Mouse (Mus musculus) gastrocnemius, postnatal 10 days (tissue): Measurements from ENCODE around the gene Atp4b. TPM values are rescaled to one million over a fixed set of nuclear protein-coding genes. Genes with fewer than 3 reads are reported as not detected.

ENCODE experiments used
- DNase-seq: peaks from one replicate; pipeline ENCODE4 v3.0.0; 2021; ENCODE audit warnings: mixed read lengths
- long read RNA-seq, 2 experiments: library from polyadenylated mRNA; stranded (forward); transcript quantifications; one replicate each; pipeline ENCODE4 v2.0.0; 2021
- total RNA-seq, 2 experiments: library from RNA; stranded (reverse); gene quantifications; 2 replicates each; pipeline ENCODE4 v1.2.3; 2021

Gene Atp4b
- not detected for total RNA-seq
- long read RNA-seq, experiment 1, result 0 reads
- long read RNA-seq, experiment 2, result 0 reads

DNA sequence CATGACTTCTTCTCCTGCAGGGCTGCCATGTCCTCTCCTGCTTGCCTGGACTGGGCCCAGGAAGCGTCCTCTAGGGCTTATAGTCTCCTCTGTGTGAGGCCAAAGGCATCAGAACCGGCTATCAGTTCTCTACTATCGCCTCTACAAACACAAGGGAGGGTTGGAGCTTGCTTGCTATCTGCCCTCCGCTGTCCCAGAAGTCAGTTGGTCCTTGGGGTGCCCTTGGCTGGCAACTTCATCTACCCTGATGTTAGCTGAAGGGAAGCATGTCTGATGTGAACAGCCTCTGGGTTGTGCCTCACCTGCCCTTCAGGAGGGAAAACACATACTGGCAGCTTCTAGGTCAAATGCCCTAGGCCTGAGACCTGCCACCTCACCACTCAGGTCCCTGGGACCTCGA is at the start of gene Atp4b:
TSS of gene Atp4b (minus strand) at position 101 of the 400 bp plus-strand sequence.
- no peak for DNase-seq

DNA sequence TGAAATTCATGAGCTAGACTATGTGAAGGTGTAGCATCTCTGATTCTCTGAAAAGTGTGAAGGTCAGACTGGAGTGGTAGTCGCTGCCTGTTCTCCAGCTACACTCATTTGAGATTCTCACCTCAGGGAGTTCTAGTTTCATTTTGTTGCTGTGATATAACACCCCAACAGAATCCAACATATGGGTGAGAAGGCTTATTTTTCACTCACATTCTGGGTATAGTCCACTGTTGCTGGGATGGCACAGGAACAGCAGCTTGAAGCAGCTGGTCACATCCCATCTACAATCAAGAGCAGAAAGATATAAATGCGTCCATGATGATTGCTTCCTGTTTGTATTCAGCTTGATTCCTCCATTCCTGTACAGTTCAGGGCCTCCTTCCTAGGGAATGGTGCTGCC is 45.5 kb upstream of the Atp4b start:
- no peak for DNase-seq

DNA sequence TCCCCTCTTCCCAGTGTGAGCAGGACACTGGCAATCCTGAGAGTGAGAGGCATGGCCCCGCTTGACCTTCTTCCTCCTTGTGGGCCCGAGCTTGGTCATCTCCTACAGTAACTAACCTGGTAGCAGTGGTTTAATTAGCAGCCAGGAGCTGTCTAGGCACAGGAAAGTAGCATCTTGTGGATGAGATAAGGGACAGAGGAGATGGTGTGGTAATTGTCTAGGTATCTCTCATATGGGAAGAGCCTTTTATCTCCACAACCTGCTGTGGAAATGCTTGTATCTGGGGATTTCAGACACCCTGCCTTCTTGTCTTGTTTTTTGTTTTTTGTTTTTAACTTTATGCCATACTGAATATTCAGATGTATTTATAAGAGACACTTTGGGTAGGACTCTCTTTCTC is 40.9 kb upstream of the Atp4b start:
- no peak for DNase-seq

DNA sequence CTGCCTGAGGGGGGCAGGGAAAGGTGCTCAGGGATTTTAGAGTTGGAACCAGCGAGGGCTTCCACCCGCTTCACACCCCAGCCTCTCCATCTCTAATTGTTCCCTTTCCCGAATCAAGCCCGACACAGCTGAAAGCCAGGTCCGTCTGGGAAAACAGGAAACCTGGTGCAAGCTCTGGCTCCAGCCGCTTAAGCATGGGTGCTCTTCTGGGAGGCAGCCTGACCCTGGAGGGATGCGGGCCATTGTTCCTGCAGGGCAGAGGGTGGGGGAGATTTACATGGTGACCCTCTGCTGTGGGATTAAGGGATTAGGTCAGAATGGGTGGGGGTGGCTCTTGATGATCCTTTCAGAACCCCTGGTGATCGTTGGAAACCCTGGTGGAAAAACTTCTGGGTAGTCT is 39.4 kb upstream of the Atp4b start:
- DNase-seq, result no peak

DNA sequence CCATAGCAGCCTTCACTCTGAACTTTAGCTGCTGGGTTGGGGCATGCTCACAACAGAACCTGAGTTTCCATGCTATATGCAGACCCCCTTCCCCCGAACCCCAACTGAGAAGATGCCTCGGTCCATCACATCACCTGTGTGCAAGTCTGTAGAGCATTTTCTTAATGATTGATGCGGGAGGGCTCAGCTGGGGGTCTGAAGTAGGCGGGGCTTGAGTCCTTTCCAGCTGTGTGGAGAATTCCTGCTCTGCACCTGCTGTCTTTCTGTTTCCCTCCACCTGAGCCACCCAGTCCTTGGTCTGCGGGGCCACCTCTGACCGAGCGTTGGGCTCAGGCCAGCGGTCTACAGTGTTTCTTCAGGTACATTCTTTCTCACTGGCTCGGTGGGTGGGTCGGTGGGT is 38.3 kb upstream of the Atp4b start, which contains the start of gene Tmem255b:
TSS of gene Tmem255b (plus strand) at position 301 of the 400 bp plus-strand sequence.
- DNase-seq, result no peak

DNA sequence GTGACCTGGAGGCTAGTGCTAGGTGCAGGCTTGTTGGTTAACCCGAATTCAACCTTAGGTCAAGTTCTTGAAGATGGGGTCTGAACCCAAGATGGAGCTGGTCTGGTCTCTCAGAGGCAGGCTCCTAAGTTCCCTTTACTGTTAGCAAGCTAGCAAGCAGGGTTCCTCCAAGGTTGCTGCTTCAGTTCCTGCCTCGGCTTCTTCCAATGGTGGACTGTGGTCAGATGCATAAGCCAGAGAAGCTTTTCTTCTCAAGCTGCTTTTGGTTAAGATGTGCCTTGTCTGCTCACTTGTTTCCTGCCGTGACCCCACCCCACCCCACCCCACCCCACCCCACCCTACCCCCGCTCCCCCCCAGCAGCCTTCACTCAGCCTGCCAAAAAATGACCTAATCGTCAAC is 36.5 kb upstream of the Atp4b start:
- no peak for DNase-seq

DNA sequence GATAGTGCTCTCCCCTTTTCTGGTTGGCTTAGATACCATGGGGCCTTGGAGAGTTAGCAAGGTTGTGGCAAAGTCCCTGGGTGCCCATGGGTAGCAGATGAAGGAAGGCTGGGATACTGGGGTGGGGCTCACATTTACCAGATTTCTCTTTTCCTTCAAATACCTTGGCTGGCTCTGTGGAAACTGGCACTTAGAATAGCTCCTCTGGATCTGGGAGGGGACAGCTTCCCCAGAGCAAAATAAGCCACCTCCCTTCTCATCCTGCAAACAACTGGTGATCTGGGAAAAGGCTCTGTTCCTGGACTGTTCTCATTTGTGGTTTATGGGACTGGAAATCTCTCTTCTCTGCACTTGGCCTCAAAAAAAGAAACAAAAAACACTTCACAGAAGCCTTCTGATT is 34.2 kb upstream of the Atp4b start:
- DNase-seq, result no peak

DNA sequence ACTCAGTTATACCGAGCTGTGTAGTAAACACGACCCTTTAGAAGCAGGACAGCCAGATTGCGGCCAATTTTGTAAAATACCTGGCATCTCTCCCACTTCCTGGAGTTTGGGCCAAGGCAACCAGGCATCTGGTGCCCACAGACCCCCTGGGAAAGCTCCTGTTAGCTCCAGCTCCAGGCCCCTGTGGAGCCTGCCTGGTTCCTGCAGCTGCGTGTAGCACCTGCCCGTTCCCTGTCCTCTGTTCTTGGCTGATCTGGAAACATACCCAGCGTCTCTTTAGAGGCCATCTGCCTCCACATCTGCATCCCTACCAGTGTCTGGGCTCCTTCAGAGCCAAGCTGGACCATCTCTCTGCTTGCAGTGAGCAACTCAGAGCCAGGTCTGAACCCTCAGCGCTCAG is 33.8 kb upstream of the Atp4b start:
- DNase-seq, result no peak

DNA sequence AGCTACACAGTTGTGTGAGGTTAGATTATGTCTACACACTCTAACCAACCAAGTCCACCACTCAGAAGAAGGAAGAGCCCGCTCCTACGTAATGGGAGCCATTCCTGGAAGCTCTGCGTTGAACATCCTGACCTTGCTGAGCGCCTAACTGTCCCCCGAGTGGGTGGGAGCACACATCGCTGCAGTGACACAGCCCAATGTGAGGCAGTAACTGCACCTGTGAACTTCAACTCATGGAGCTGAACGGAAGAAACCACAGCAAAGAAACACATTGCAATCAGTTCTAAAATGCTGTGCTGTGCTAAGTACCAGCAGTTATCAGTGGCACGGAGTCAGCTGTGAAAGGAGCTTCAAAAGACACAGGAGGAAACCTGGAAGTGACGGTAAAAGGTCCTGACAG is 31.5 kb upstream of the Atp4b start:
- DNase-seq, result no peak

DNA sequence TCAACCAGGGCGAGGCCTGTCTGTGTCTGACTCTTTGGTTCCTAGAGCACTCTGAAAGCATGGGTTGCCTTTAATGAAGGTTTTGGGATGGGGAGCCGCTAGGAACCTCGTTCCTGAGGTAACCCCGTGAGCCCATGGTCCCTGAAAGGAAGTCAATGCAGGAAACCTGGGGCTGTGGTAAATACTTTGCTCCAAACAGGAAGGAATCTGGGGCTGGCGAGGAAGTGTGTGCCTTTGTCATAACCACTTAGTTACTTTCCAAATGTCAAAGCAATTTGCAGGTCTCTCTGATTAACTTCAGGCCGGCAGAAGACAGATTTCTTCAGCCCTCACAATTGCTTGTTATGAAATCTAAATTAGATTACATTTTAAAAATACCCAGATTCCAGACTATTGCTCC is 30.7 kb upstream of the Atp4b start:
- no peak for DNase-seq

DNA sequence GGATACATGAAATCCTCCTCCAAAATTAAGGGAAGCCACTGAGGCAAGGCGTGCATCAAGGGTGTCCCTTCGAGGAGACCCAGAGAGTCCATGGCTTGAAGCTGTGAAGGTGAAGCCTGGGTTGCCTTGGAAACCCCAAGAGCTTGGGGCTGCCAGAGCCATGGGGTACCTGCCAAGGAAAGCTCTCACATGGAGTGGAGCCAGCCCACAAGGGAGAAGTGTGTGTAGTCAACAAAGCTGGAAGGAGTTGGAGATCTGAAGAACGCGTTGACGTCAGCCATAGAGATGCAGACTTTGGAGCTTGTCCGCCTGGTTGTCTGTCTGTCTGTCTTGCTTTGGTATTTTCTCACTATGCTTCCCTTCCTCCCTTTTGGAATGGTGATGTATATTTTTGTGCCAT is 24.3 kb upstream of the Atp4b start:
- DNase-seq, result no peak

DNA sequence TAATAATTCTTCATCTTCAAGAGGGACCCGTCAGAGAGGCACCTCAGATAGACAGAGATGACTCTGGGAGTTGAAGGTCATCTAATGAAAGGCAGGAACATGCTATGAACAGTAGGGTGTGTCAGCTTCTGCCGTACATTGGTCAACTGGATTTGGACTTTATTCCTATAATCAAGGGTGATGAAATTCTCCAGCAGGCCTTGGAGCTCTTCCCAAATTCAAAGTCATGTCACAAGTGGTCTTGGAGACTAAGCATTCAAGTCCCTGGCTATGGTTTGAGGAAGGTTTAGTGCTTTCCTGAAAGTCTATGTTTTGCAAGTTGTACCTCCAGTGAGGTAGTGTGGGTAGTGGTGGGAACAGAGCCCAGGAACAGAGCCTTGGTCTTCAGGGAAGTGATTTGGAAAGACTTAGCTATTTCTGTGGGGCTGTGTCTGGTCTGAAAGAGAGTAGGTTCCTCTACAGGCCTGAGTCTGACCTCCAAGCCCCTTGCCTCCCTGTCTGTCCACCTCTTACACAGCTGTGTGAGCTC is 22.6 kb upstream of the Atp4b start:
- DNase-seq, result no peak

DNA sequence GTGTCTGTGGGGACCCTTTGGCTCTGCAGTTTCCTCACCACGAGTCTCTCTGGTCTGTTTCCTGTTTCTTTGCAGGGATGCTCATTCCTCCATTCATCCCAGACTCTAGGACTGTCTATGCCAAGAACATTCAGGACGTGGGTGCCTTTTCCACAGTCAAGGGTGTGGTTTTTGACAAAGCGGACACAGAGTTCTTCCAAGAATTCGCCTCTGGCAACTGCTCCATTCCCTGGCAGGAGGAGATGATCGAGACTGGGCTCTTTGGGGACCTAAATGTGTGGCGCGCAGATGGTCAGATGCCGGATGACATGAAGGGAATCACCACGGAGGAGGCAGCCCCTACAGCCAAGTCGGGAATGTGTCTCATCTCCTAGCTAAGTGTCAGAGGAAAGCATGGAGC is 19.3 kb upstream of the Atp4b start:
- no peak for DNase-seq

DNA sequence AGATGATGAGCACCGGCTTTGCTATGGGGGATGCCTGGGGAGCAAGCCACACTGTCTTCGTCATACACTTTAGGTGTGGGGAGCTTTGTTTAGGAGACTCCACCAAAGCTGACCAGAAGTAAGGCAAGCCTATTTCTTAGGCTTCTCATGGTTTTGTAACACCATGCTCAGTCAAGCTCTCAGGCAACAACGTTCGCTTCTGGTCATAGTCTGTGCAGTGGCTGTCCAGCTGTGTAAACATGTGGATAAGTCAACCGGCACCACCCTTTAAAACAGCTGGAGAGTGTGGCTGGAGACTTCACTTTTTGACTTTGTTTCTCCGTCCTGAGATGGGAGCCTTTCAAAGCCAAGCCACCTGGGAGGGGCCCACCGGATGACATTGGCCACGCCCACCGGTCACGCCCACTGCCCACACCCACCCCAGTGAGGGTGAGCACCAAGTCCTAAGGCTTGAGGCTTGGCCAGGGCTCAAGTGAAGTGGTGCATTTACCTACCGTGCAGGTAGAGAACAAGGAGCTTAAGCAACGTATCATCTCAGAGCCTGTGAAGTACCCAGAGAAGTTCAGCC is 17.3 kb upstream of the Atp4b start:
- no peak for DNase-seq

DNA sequence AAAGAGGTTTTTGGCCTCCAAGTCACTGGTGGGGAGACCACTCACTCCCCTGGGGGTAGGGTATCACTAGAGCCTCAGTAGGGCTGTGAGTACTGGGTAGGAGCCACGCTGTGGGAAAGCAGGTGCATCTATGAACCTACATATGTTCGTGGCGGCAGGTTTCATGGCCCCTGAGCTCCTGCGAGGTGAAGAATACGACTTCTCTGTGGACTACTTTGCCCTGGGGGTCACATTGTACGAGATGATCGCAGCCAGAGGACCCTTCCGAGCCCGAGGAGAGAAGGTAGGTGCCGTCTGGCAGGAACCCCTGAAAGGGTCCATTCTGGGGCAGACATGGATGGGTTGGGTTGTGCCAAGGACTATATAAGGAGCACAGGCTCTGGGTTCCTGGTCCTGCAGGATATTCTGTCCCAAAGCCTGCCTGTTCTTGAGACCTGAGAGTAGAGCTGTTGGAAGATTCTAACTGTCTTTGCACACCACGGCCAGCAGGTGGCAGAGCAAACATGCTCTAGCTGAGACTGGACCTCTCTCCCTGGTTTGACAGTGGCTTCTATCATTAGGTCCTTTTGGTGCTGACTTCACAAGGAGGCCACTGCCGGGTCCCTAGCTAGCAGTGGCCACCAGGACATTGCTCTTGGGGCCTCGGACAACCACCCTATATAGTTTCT is 16.4 kb upstream of the Atp4b start:
- DNase-seq, result peak; percentile 71

DNA sequence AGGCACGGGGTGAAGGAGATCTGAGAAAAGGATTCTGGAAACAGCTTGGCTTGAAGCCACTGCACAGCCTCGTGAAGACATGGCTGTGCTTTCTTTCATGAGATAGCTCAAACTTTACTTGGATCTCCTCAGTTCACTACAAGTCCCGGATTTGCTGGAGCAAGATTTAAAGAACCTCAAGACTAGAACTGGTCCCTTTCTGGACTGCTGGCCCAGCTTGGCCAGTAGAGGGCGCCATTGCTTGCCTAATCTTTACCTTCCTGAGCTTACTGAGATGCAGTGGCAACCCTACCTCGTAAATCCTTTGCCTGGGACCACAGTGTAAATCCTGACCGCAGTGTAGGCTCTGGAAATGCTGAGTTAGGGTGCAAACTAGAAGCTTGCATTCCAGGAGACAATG is 15.0 kb upstream of the Atp4b start:
- peak; percentile 75 for DNase-seq

DNA sequence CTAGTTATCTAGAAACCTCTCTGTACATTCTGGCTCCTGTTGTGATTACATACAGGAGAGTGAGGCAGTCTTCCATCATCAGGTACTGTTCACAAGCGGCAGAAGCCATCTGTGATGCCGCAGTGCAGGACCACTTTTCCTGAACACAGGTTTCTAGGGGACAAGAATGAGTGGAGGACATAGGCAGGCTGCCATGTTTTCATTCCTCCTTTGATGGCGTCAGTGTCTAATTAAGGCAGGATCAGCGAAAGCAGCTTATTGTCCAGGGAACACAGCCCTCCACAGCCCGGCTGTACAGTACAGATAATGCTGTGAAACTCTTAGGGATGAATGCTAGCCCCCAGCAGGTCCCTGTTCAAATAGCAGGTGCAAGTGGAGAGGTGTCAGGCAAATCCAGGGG is 9.4 kb upstream of the Atp4b start:
- no peak for DNase-seq

DNA sequence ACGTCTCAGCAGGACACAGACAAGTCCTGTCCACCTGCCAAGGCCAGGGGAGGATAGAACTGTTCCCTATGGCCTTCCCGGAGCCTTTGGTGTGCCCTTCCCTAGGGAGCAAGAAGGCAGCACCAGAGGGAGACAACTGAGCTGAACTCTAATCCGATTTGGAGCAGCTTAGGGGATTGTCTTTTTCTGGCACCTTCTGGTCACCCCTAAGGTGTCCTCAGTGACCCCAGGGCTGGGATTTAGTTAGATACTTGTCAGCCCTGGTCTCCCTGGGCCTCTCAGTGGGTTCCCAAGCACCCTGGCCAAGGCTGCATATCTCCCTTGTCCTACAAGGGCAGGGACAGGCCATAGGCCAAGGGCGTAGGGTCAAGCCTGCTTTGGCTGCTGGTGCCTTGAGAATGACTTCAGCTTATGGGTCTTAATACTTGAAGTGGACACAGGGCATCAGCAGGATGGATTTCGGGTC is 8.1 kb upstream of the Atp4b start, which contains the start of gene Grk1:
TSS of gene Grk1 (plus strand) at position 416 of the 466 bp plus-strand sequence.
- no peak for DNase-seq

DNA sequence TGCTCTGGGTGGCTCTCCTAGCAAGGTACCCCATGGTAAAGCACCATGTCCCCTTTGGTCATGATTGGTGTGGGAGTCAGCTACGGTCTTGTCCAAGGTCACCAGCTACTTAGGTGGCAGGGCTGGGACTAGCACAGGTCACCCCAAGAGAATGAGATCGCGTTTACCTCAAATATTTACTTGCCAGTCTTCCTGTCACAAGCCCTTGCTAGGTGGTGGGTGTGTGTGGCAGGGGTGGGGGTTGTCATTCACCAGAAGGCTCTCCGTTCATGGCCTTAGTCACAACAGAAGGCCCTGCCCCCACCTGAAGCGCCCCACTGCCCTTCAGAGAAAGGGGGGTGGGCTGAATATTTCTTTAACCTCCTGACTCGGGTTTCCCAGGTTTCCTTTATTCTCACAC is 6.9 kb upstream of the Atp4b start:
- DNase-seq, result no peak

DNA sequence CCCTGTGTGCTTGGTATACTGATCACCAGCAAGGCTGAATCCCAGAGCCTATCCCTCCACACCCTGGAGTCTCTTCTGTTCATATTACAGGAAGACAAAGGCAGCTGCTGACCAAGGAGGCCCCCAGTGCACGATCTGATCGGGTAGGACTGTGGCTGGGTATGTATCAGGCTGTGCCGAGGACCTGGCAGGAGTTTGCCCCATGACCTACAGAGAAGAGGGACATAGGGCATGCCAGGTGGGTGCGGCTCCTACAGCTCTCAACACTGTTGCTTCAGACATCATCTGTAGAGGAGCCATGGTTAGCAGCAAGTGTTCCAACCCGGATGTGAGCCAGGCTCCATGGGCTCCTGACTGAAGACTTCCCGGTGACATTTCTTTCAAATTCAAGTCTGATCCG is 2.8 kb downstream of the Atp4b start:
- DNase-seq, result no peak

DNA sequence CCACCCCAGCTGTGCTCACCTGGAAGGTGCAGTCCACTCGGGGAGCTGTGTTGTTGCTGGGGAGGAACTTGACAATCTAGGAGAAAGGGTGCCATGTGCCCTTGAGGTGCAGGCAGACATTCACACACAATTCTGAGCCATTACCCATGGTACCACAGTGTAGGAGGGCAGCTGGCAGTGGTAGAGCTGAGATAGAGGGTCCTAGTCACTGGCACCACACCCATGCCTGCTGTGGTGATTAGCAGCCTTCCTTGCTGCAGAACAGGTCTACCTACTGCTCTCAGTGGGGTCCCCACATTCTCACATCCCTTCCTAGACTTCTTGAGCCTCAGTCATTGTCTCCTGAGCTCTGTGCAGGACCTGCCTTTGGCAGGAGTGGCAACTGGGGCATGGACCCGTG is 7.9 kb downstream of the Atp4b start:
- DNase-seq, result no peak

DNA sequence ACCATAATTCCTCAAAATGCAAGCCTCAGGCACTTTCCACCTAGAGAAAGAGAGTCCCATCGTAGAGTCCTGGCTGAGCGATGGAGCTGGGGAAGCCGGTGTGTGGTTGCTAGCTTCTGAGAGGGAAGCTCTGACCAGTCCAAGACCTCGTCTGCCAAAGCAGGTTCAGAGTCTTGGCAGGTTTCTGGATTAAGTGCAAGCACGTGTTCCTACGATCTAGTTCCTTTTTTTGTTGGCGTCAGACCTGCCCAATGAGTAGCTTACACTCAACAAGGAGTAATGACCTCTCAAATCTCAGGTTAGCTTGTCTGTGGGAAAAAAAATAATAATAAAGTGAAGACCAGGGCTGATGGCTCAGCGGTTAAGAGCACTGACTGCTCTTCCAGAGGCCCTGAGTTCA is 8.9 kb downstream of the Atp4b start:
- DNase-seq, result no peak

DNA sequence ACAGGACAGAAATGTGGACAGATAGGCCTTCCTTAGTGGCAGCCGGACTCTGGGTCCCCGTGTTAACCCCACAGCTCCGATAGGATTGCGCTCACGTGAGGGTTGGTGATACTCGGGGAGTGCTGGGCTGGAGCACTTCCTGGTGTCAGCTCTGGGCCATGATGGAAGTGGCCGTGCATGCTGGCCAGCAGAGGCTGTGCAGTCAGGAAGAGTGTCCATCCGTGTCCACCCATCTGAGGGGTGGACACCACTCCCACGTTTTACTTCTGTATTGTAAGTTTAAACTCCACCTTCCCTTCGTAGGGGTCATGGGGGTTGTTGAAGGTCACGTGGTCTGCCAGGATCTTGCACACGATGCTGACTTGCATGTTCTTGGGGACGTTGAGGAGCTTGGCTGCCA is 10.3 kb downstream of the Atp4b start:
- DNase-seq, result no peak

DNA sequence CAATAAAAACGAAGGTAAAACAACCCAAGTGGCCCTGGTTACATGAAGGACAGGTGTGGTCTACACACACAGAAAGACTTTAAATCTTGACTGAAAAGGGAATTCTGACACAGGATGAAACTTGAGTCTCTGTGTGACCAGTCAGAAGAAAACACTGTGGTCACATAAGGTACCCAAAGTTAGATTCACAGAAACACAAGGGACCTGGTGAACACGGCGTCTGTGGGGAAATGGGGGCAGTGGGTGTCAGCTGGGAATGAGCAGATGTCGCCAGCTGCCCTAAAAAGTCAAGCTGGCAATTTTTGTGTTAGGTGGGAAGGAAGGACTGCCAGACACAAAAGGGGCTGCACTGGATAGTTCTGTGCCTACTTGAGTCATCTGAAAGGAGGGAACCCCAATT is 13.6 kb downstream of the Atp4b start:
- DNase-seq, result no peak
